Mouse (Mus musculus): ENCODE data around the gene Kremen2.

DNA sequence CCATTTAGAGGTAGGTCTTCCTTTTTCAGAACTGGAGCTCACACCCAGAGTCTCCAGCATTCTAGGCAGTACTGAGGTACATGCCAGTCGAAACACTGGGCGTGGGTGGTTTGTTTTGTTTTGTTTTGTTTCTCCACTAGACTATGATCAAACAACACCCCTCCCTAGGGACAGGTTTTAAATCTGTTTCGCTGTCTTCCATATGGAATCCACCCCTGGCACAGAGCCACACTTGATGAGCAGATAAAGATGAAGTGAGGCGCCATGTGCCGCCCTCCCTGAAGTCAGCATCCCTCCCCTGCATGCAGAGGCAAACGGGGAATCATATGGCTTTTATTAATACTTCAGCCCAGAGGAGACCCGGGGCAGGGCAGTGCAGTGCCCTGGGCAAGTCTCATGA lies 40.9 kb downstream of the Kremen2 start:
- no peak for TF ChIP-seq CTCF (IDR thresholded peaks at IDR 0.05; ENCODE audit: extremely low read depth, insufficient read depth, insufficient read length, insufficient replicate concordance)
- no peak for TF ChIP-seq POLR2A (IDR thresholded peaks at IDR 0.05; ENCODE audit: low read depth, low read length)

Data from spleen, adult 2 months (tissue).